Mouse (Mus musculus): Measurements from ENCODE around the gene Ahnak2. TPM values are rescaled to one million over a fixed set of nuclear protein-coding genes. Genes with fewer than 3 reads are reported as not detected.
A peak's percentile ranks its signal among the peaks of the same experiment; 100 is the strongest.

Gene Ahnak2
- total and polyA plus RNA-seq, 3 experiments = 3.1 to 27.7 (median 14.6) TPM

DNA sequence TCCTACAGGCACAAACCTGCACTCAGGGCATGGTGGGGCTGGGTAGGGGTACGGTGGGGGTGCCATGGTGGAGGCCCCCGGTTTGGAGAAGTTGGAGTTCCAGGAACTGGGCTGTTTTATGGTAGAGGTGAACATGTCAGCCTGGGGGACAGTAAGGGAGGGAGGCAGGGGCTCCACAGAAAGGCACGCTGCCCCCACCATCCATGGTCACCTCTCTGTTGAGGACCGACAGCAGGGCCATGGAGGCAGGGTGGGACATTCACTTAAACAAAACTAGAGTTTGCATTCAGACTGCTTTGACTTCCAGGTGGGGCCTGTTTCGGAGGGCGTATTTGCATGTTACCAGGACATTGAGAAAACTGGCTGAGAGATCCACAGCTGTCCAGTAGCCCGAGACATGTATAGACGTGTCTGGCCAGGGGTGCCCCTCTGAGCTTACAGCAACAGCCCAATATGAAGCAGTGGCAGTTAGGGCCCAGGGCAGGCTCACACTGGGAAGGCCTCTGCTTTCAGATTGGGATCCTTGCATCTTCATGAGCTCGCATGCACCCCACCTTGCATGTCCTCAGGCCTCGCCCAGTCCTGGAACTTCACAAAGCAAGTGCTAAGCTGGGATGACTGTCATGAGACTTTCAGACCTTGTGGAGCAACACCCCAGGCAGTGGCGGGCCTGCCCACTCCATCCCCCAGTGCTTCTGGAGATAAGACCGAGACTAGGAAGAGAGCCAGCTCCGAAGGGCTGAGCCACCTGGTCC lies 8.7 kb downstream of the Ahnak2 start:
- DNase-seq (ENCODE audit: extremely low read depth) = peak; percentile 76
- peak; percentile 66; the same call in 1 of the 2 replicates for TF ChIP-seq NELFE (IDR thresholded peaks at IDR 0.05; ENCODE audit: low read depth, low read length)
- TF ChIP-seq MAFK (IDR thresholded peaks at IDR 0.05; ENCODE audit: insufficient replicate concordance, low read length) = 0 out of 2 replicates have a peak, but pooled peaks have one; percentile 3
- no peak for TF ChIP-seq PAX5 (IDR thresholded peaks at IDR 0.05; ENCODE audit: low read length)
- no peak for TF ChIP-seq RAD21 (IDR thresholded peaks at IDR 0.05; ENCODE audit: low read depth, low read length)
- TF ChIP-seq RCOR1 (conservative IDR thresholded peaks at IDR 0.05; ENCODE audit: low read depth, low read length) = 0 out of 2 replicates have a peak, but pooled peaks have one; percentile 6
- TF ChIP-seq IRF4 (IDR thresholded peaks at IDR 0.05; ENCODE audit: low read depth, low read length) = peak; percentile 74
- no peak for TF ChIP-seq NRF1 (IDR thresholded peaks at IDR 0.05; ENCODE audit: low read depth, low read length)
- TF ChIP-seq USF1 (IDR thresholded peaks at IDR 0.05; ENCODE audit: low read depth, low read length) = no peak
- peak; percentile 65 for TF ChIP-seq BHLHE40 (IDR thresholded peaks at IDR 0.05; ENCODE audit: low read depth, low read length)
- no peak for TF ChIP-seq ZC3H11A (IDR thresholded peaks at IDR 0.05; ENCODE audit: low read depth, low read length)
- peak; percentile 82; the same call in 1 of the 2 replicates for TF ChIP-seq POLR2AphosphoS2 (IDR thresholded peaks at IDR 0.05; ENCODE audit: low read depth, low read length)
- TF ChIP-seq CTCF (conservative IDR thresholded peaks at IDR 0.05 in 1 of 2, IDR thresholded peaks at IDR 0.05 in 1 of 2; ENCODE audit: low read depth in 2 of 2, low read length in 2 of 2) = no peak
- peak; percentile 85 for TF ChIP-seq ETS1 (conservative IDR thresholded peaks at IDR 0.05; ENCODE audit: low read depth, low read length)
- 0 out of 2 replicates have a peak, but pooled peaks have one; percentile 14 for TF ChIP-seq CHD2 (IDR thresholded peaks at IDR 0.05; ENCODE audit: low read length)
- peak; percentile 77; the same call in 1 of the 2 replicates for TF ChIP-seq MEF2A (IDR thresholded peaks at IDR 0.05; ENCODE audit: borderline replicate concordance, low read depth, low read length)
- no peak for TF ChIP-seq JUND (conservative IDR thresholded peaks at IDR 0.05; ENCODE audit: low read depth, low read length)
- TF ChIP-seq SMC3 (IDR thresholded peaks at IDR 0.05; ENCODE audit: low read depth, low read length) = no peak; the same call in 1 of the 2 replicates
- TF ChIP-seq EP300 (IDR thresholded peaks at IDR 0.05; ENCODE audit: low read length) = peak; percentile 78
- no peak for TF ChIP-seq JUN (IDR thresholded peaks at IDR 0.05; ENCODE audit: insufficient read depth, low read depth, low read length)
- peak; percentile 76; the same call in 1 of the 2 replicates for TF ChIP-seq SIN3A (IDR thresholded peaks at IDR 0.05; ENCODE audit: low read length)
- TF ChIP-seq TBP (conservative IDR thresholded peaks at IDR 0.05; ENCODE audit: low read depth, low read length) = peak; percentile 91
- TF ChIP-seq E2F4 (IDR thresholded peaks at IDR 0.05; ENCODE audit: insufficient replicate concordance, low read depth, low read length) = no peak
- peak; percentile 72 for TF ChIP-seq MXI1 (IDR thresholded peaks at IDR 0.05; ENCODE audit: low read depth, low read length)
- peak; percentile 98 for TF ChIP-seq CHD1 (IDR thresholded peaks at IDR 0.05; ENCODE audit: low read depth, low read length)
- TF ChIP-seq ZKSCAN1 (IDR thresholded peaks at IDR 0.05; ENCODE audit: borderline replicate concordance, low read depth, low read length) = no peak
- TF ChIP-seq HCFC1 (IDR thresholded peaks at IDR 0.05; ENCODE audit: low read depth, low read length) = peak; percentile 35; the same call in 1 of the 2 replicates
- peak; percentile 30 for TF ChIP-seq MAX (IDR thresholded peaks at IDR 0.05; ENCODE audit: low read length)
- no peak for TF ChIP-seq KAT2A (IDR thresholded peaks at IDR 0.05; ENCODE audit: insufficient replicate concordance, low read length)
- TF ChIP-seq POLR2A (IDR thresholded peaks at IDR 0.05; ENCODE audit: low read depth, low read length) = peak; percentile 76
- TF ChIP-seq UBTF (IDR thresholded peaks at IDR 0.05; ENCODE audit: low read depth, low read length) = no peak
- peak; percentile 25; the same call in 1 of the 2 replicates for TF ChIP-seq ELF1 (IDR thresholded peaks at IDR 0.05; ENCODE audit: low read depth, low read length)
- peak; percentile 91 for TF ChIP-seq MAZ (IDR thresholded peaks at IDR 0.05; ENCODE audit: low read depth, low read length)
- no peak for TF ChIP-seq GABPA (IDR thresholded peaks at IDR 0.05; ENCODE audit: insufficient replicate concordance, low read depth, low read length)
- peak; percentile 97 for TF ChIP-seq TCF12 (IDR thresholded peaks at IDR 0.05; ENCODE audit: low read depth, low read length)
- TF ChIP-seq ZMIZ1 (IDR thresholded peaks at IDR 0.05; ENCODE audit: low read depth, low read length) = peak; percentile 88
- TF ChIP-seq ZNF384 (IDR thresholded peaks at IDR 0.05; ENCODE audit: low read depth, low read length) = no peak
- peak; percentile 34; the same call in 1 of the 2 replicates for TF ChIP-seq MYC (IDR thresholded peaks at IDR 0.05; ENCODE audit: low read depth, low read length)
- no peak for TF ChIP-seq USF2 (conservative IDR thresholded peaks at IDR 0.05; ENCODE audit: low read depth, low read length)
- Histone ChIP-seq H3K9ac (ENCODE audit: insufficient read depth, low read depth) (peak overlapping the region; percentile 92), H3K9me3 (replicated peaks; ENCODE audit: low read length) (no peaks in the 10 kb centered on the region), H3K79me2 (replicated peaks; ENCODE audit: control insufficient read depth, extremely low read depth, insufficient read depth, poor library complexity, severe bottlenecking) (peaks cover 23% of the 10 kb centered on the region), H3K4me2 (ENCODE audit: insufficient read depth, low read depth, poor library complexity, severe bottlenecking) (peak overlapping the region; percentile 90), H3K4me1 (ENCODE audit: control insufficient read depth in 1 of 2, insufficient read depth in 2 of 2) (peaks cover 41 to 69% of the 10 kb centered on the region in 2 experiments), H3K27ac (ENCODE audit: insufficient read depth, low read depth) (peak overlapping the region; percentile 96), H3K4me3 (replicated peaks in 1 of 3; ENCODE audit: low read depth in 2 of 3, low read length in 2 of 3, poor library complexity in 1 of 3) (peak overlapping the region; percentile 59 to 85 (median 76)), H3K36me3 (replicated peaks in 1 of 2; ENCODE audit: control insufficient read depth in 1 of 2, insufficient read depth in 1 of 2, low read length in 1 of 2) (peaks cover 8 to 14% of the 10 kb centered on the region in 2 experiments), H3K27me3 (replicated peaks) (no peaks in the 10 kb centered on the region)
- dilution Hi-C loops (cut with MboI; ENCODE audit: extremely low pct_ligation_motif_present, extremely low pct_unique_long_range_greater_than_20kb, low sequenced_read_pairs) = no loop called here
- in situ Hi-C loops (cut with MboI; ENCODE audit: low pct_ligation_motif_present, low pct_unique_long_range_greater_than_20kb, low sequenced_read_pairs) = no loop called here

All from CH12.LX (cell line).